Mouse (Mus musculus) neural tube, embryonic 14.5 days (tissue): ENCODE data around the gene Lsm14a. TPM values are rescaled to one million over a fixed set of nuclear protein-coding genes. Genes with fewer than 3 reads are reported as not detected.
"Not testable (repeated sequence)": the region's sequence is repeated elsewhere in the genome, so short reads cannot be mapped to it uniquely, and the experiment has no call there.

Experiments used
- ATAC-seq: fragments of 200-750 bp; cut with Nextera tagmentation; 2 replicates; pipeline ENCODE4 v1.8.0; 2017; ENCODE audit warnings: low read depth, mild to moderate bottlenecking, moderate TSS enrichment, moderate library complexity
- H3K27ac ChIP-seq: fragments of 300-500 bp; sonication (generic); 2 replicates; pipeline ENCODE4 v1.5.1; 2014; ENCODE audit warnings: low read depth, mild to moderate bottlenecking, control low read depth, low read length, moderate library complexity, mixed read lengths
- H3K27me3 ChIP-seq: fragments of 300-500 bp; sonication (generic); 2 replicates; pipeline ENCODE4 v1.6.1; 2014; ENCODE audit warnings: low read length; ENCODE audit not compliant: control insufficient read depth, insufficient read depth
- H3K36me3 ChIP-seq: fragments of 300-500 bp; sonication (generic); 2 replicates; pipeline ENCODE4 v1.6.1; 2014; ENCODE audit warnings: low read length, mixed read lengths; ENCODE audit not compliant: control insufficient read depth, insufficient read depth
- H3K4me1 ChIP-seq: fragments of 300-500 bp; sonication (generic); 2 replicates; pipeline ENCODE4 v1.6.1; 2014; ENCODE audit warnings: low read length; ENCODE audit not compliant: control insufficient read depth, insufficient read depth
- H3K4me2 ChIP-seq: fragments of 300-500 bp; sonication (generic); 2 replicates; pipeline ENCODE4 v1.6.1; 2014; ENCODE audit warnings: mild to moderate bottlenecking, low read depth, low read length, control low read depth
- H3K4me3 ChIP-seq: fragments of 300-500 bp; sonication (generic); 2 replicates; pipeline ENCODE4 v1.5.1; 2014; ENCODE audit warnings: low read depth, low read length, control low read depth, mixed read lengths
- H3K9ac ChIP-seq: fragments of 300-500 bp; sonication (generic); replicated peaks from 2 replicates; pipeline ENCODE4 v1.6.1; 2014; ENCODE audit warnings: low read depth, mild to moderate bottlenecking, control low read depth, low read length, mixed read lengths
- H3K9me3 ChIP-seq: fragments of 300-500 bp; sonication (generic); 2 replicates; pipeline ENCODE4 v1.6.1; 2016; ENCODE audit warnings: low read length; ENCODE audit not compliant: control insufficient read depth
- WGBS: fragments of 180-500 bp; shearing (Covaris S2); extraction: QIAGEN DNeasy Blood & Tissue Kit; methylation state at CpG from one replicate; pipeline ENCODE4 v1.1.7; 2014; 5-methylcytosine and 5-hydroxymethylcytosine counted together
- polyA plus RNA-seq: library from polyadenylated mRNA; unstranded; fragments of >200 nt; fragmentation: Nextera tagmentation; extraction: Ambion mirVana; gene quantifications from 2 replicates; pipeline ENCODE4 v1.2.1, GENCODE M21; 2014

Gene Lsm14a
- polyA plus RNA-seq, 1 experiment from 2014 or later: 32.9 TPM

GRCm38 (mm10) chr7:34347041-34347440 is 46.1 kb downstream of the Lsm14a start:
- Histone ChIP-seq H3K4me1 (no peaks in the 10 kb centered on the region), H3K9me3 (no peaks in the 10 kb centered on the region), H3K4me3 (no peak overlapping the region), H3K36me3 (peaks cover 65% of the 10 kb centered on the region), H3K9ac (no peak overlapping the region), H3K27ac (no peak overlapping the region), H3K4me2 (no peak overlapping the region), H3K27me3 (no peaks in the 10 kb centered on the region)
- 98% methylated on average over 3 of the region's 3 CpGs for WGBS
- ATAC-seq: no peak

DNA sequence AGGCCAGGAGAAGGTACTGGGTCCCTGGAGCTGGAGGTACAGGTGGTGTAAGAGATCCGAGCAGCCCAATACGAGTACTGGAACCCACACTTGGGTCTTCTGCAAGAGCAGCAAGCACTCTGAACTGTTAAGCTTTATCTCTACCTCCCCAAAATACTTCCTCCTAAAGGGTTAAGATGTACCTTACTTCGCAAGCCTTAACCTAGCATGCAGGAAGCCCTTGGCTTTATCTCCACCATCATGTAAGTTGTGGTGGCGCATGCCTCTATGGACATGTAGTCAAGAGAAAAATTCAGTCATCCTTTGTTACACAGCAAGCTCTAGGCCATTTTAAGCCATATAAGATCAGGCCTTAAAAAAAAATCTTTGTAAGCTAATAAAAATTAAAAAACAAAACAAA is 46.6 kb downstream of the Lsm14a start:
- no peak overlapping the region for H3K4me2 ChIP-seq
- H3K9ac ChIP-seq: no peak overlapping the region
- no peak overlapping the region for H3K27ac ChIP-seq
- no peak overlapping the region for H3K4me3 ChIP-seq
- ATAC-seq: no peak
- no peaks in the 10 kb centered on the region for H3K9me3 ChIP-seq
- H3K36me3 ChIP-seq: peaks cover 63% of the 10 kb centered on the region
- H3K27me3 ChIP-seq: no peaks in the 10 kb centered on the region
- H3K4me1 ChIP-seq: no peaks in the 10 kb centered on the region
- WGBS: 95% methylated on average over 4 of the region's 4 CpGs

- Histone ChIP-seq H3K4me3 (no peak overlapping the region), H3K9ac (no peak overlapping the region), H3K4me1 (no peaks in the 10 kb centered on the region), H3K36me3 (peaks cover 31% of the 10 kb centered on the region), H3K9me3 (no peaks in the 10 kb centered on the region), H3K27ac (no peak overlapping the region), H3K4me2 (no peak overlapping the region), H3K27me3 (no peaks in the 10 kb centered on the region)
- WGBS: 92% methylated on average over 10 of the region's 10 CpGs
- no peak for ATAC-seq
Measured at GRCm38 (mm10) chr7:34342040-34342793, 50.9 kb downstream of the Lsm14a start.

- 91% methylated on average over 5 of the region's 5 CpGs for WGBS
- Histone ChIP-seq H3K9ac (no peak overlapping the region), H3K9me3 (no peaks in the 10 kb centered on the region), H3K4me1 (no peaks in the 10 kb centered on the region), H3K36me3 (peaks cover 25% of the 10 kb centered on the region), H3K4me3 (no peak overlapping the region), H3K27ac (no peak overlapping the region), H3K27me3 (no peaks in the 10 kb centered on the region), H3K4me2 (no peak overlapping the region)
- ATAC-seq: no peak
Measured at GRCm38 (mm10) chr7:34340841-34341240, 52.3 kb downstream of the Lsm14a start.

DNA sequence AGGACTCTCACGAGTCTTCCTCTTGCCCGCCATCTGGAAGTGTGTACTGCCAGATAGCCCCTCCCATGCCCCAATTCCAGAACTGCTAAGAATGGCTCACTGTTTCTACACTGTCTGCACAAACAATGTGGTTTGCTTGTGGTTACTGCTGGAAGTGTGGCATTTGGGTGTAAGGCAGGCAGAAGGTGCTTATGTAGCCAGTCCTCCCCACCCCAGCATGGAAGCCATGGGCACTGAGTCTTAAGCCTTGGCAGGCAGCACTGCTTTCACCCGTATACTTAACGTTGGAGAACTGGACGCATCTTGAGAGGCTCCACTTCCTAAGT is 54.0 kb downstream of the Lsm14a start:
- Histone ChIP-seq H3K27ac (no peak overlapping the region), H3K9ac (no peak overlapping the region), H3K4me2 (no peak overlapping the region), H3K4me3 (no peak overlapping the region), H3K36me3 (peaks cover 11% of the 10 kb centered on the region; the same call in 1 of the 2 replicates), H3K27me3 (no peaks in the 10 kb centered on the region), H3K9me3 (no peaks in the 10 kb centered on the region), H3K4me1 (no peaks in the 10 kb centered on the region)
- ATAC-seq: no peak
- WGBS: 92% methylated on average over 5 of the region's 5 CpGs

DNA sequence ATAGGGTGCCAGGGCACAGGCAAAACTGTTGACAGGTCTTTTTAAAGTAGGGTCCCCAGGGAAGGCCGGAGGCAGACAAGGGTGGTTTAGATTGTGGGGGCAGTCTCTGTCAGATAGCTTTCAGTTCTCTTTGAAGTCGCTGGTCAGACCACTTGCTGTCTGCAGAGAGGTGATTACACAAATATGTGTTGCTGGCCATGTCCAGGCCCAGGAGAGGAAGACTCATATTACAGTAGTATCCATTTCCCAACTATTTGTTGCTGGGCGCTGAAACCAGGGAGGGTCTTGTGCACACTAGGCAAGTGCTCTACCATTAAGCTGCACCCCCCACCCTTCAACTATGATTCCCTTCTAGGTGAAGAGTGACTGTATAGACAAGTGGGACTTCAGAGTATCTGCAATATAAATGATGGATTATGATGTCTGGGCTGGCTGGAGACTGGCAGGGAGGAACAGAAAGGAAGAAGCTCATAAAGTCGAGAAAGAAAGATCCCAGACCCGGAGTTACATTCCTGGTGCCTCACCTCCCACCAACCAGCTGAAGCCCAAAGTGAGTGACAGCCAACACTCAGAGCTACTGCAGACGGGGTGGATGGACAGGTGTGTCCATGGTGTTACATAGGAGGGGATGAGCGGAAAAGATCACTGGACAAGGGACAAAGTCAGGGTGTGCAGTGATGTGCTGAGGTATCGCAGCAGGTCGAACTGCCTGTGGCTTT is 54.5 kb downstream of the Lsm14a start:
- Histone ChIP-seq H3K27me3 (no peaks in the 10 kb centered on the region), H3K9me3 (no peaks in the 10 kb centered on the region), H3K27ac (no peak overlapping the region), H3K4me2 (no peak overlapping the region), H3K9ac (no peak overlapping the region), H3K4me3 (no peak overlapping the region), H3K4me1 (no peaks in the 10 kb centered on the region), H3K36me3 (peaks cover 5% of the 10 kb centered on the region; the same call in 1 of the 2 replicates)
- no peak for ATAC-seq
- 78% methylated on average over 9 of the region's 9 CpGs for WGBS

DNA sequence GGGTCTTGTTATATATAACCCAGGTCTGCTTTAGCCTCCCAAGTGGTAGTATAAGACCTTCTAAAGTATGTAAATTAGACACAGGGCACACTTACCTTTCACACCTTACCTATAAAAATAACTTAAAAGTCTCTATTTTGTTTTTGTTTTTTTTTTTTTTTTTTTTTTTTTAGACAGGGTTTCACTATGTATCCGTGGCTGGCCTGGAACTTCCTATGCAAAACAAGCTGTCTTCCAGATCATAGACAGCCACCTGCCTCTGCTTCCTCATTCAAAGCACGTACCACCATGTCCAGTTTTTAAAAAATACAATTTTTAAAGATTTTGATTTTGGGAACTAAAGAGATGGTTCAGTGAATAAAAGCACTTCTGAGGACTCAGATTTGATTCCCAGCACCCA is 55.8 kb downstream of the Lsm14a start:
- Histone ChIP-seq H3K36me3 (no peaks in the 10 kb centered on the region; the same call in 1 of the 2 replicates), H3K27ac (no peak overlapping the region), H3K27me3 (no peaks in the 10 kb centered on the region), H3K9me3 (no peaks in the 10 kb centered on the region), H3K4me3 (no peak overlapping the region), H3K4me1 (no peaks in the 10 kb centered on the region), H3K9ac (no peak overlapping the region), H3K4me2 (no peak overlapping the region)
- ATAC-seq: no peak
- 90% methylated on average over 2 of the region's 2 CpGs for WGBS

DNA sequence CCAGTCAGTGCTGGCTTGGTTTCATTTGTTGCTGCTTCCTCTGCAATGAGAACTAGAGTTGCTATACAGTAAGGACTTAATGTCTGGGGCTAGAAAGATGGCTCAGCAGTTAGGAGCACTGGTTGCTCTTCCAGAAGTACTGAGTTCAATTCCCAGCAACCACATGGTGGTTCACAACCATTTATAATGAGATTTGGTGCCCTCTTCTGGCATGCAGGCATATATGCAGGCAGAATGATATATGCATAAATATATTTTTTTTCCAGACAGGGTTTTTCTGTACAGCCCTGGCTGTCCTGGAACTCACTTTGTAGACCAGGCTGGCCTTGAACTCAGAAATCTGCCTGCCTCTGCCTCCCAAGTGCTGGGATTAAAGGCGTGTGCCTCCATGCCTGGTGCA is 56.6 kb downstream of the Lsm14a start:
- H3K4me1 ChIP-seq, H3K9me3 ChIP-seq, ATAC-seq, H3K4me3 ChIP-seq, H3K27ac ChIP-seq, H3K4me2 ChIP-seq, H3K27me3 ChIP-seq, H3K9ac ChIP-seq, H3K36me3 ChIP-seq: not testable (repeated sequence)
- WGBS: 92% methylated on average over 1 of the region's 1 CpGs

DNA sequence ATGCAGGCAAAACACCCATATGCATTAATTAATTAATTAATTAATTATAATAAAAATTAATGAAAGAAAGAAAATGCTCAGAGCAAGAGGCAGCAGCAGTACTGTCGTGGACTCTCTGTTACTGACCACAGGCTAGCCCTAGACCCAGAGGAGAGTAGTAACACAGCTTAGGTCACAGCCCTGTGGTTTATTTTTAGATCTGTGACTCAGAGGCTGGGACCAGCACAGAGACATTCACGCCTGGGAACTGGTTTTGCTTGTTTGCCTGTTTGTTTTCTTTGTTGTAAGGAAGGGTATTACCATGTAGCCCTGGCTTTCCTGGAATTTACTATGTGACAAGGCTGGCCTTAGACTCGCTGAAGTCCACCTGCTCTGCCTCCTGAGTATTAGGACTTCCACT is 65.6 kb downstream of the Lsm14a start:
- no peak overlapping the region for H3K4me3 ChIP-seq
- no peaks in the 10 kb centered on the region for H3K4me1 ChIP-seq
- no peaks in the 10 kb centered on the region for H3K27me3 ChIP-seq
- H3K27ac ChIP-seq: no peak overlapping the region
- H3K9ac ChIP-seq: no peak overlapping the region
- H3K4me2 ChIP-seq: no peak overlapping the region
- no peak for ATAC-seq
- 74% methylated on average over 3 of the region's 3 CpGs for WGBS
- H3K9me3 ChIP-seq: no peaks in the 10 kb centered on the region
- H3K36me3 ChIP-seq: no peaks in the 10 kb centered on the region
